Mouse (Mus musculus) lung, adult 18-20 months (tissue): Measurements from ENCODE around the gene Serf2.

Experiments used
- DNase-seq, 2 experiments: peaks; one replicate each; pipeline ENCODE4 v3.0.0; 2022; ENCODE audit warnings: mixed read lengths in 2 of 2

The Serf2 gene

DNA sequence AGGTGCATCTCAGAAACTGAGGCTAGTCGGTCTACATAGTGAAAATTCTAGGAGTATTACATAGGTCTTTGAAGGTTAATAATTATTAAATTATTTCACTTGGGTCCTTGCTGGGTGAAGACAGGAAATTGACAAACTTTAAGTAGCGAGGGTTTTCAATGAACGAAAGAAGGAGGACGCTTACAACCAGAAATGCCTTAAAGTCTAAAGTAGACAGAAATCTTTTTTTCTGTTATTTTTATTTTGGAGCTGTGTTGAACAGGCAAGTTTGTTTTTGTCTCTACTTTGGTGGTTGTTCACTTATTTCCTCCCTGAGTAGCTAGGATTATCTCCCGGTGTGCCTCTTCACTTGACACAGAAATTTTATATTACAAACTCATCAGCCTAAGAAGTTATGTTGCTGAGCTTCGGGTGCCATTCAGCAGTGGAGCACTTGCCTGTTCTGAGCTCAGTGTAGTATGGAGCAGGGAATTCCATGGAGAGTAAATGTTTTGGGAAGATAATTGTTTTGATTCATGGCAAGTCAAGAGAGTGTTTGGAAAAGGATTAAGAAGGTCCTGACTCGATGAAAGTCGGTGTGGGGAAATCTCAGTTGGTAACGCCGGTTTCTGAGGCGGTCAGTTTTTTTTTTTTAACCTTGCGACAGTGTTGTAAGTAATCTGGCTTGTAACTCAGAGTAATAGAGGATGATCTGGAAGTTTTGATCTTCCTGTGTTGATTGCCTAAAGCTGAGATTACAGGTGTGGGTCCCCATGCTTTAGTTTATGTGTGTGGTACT, 58.4 kb downstream of the Serf2 start:
- DNase-seq, result no peak
